Mouse (Mus musculus) left cerebral cortex, adult 18-20 months (tissue): ENCODE measurements at regions not wholly inside any gene's neighbourhood (a gene's known extent, or its start where the extent isn't known, plus 50 kb on each side); places are given as distances from the start of the nearest gene placed in this dataset.

Source experiments
- DNase-seq, 2 experiments: peaks; one replicate each; pipeline ENCODE4 v3.0.0; 2021 to 2022; ENCODE audit warnings: low spot score in 2 of 2, mixed read lengths in 1 of 2

GRCm38 (mm10) chr8:89465211-89465753 lies 421.3 kb upstream of the Sall1 start:
- no peak for DNase-seq

GRCm38 (mm10) chr8:89456517-89456916 lies 412.6 kb upstream of the Sall1 start:
- no peak for DNase-seq

GRCm38 (mm10) chr8:89455731-89456130 lies 411.8 kb upstream of the Sall1 start:
- DNase-seq: no peak

- no peak for DNase-seq
Observed at GRCm38 (mm10) chr8:89454197-89454596, 410.2 kb upstream of the Sall1 start.

- no peak for DNase-seq
Observed at GRCm38 (mm10) chr8:89453724-89454123, 409.8 kb upstream of the Sall1 start.

- no peak for DNase-seq
Observed at GRCm38 (mm10) chr8:89444466-89444865, 400.5 kb upstream of the Sall1 start.

- DNase-seq: no peak
Observed at GRCm38 (mm10) chr8:89439304-89439703, 395.3 kb upstream of the Sall1 start.

- no peak for DNase-seq
Observed at GRCm38 (mm10) chr8:89426969-89427368, 383.0 kb upstream of the Sall1 start.

GRCm38 (mm10) chr8:89415287-89415686 lies 371.3 kb upstream of the Sall1 start:
- DNase-seq: no peak

- no peak for DNase-seq
Observed at GRCm38 (mm10) chr8:89412500-89412899, 368.5 kb upstream of the Sall1 start.

- no peak for DNase-seq
Observed at GRCm38 (mm10) chr8:89412046-89412445, 368.1 kb upstream of the Sall1 start.

GRCm38 (mm10) chr8:89406688-89407087 lies 362.7 kb upstream of the Sall1 start:
- DNase-seq: no peak

GRCm38 (mm10) chr8:89404287-89404686 lies 360.3 kb upstream of the Sall1 start:
- DNase-seq: no peak

- DNase-seq: no peak
Observed at GRCm38 (mm10) chr8:89396673-89397072, 352.7 kb upstream of the Sall1 start.

GRCm38 (mm10) chr8:89392749-89393148 lies 348.8 kb upstream of the Sall1 start:
- no peak for DNase-seq

- no peak for DNase-seq
Observed at GRCm38 (mm10) chr8:89388761-89389160, 344.8 kb upstream of the Sall1 start.

GRCm38 (mm10) chr8:89387295-89387694 lies 343.3 kb upstream of the Sall1 start:
- no peak for DNase-seq

- DNase-seq: no peak
Observed at GRCm38 (mm10) chr8:89385028-89385427, 341.1 kb upstream of the Sall1 start.

- no peak for DNase-seq
Observed at GRCm38 (mm10) chr8:89383781-89384180, 339.8 kb upstream of the Sall1 start.

GRCm38 (mm10) chr8:89382538-89383380 lies 338.8 kb upstream of the Sall1 start:
- DNase-seq: no peak

- no peak for DNase-seq
Observed at GRCm38 (mm10) chr8:89380436-89380835, 336.5 kb upstream of the Sall1 start.

GRCm38 (mm10) chr8:89372761-89373160 lies 328.8 kb upstream of the Sall1 start:
- DNase-seq: no peak

- no peak for DNase-seq
Observed at GRCm38 (mm10) chr8:89371773-89372132, 327.8 kb upstream of the Sall1 start.
